Mouse (Mus musculus) kidney, adult 2 months (tissue): ENCODE measurements at regions not wholly inside any gene's neighbourhood (a gene's known extent, or its start where the extent isn't known, plus 50 kb on each side); places are given as distances from the start of the nearest gene placed in this dataset.

Experiments
- CTCF ChIP-seq: fragments of 200-500 bp; conservative IDR thresholded peaks from 2 replicates; pipeline ENCODE4 v1.5.1; 2011; ENCODE audit warnings: low read depth, mild to moderate bottlenecking, control low read depth, low read length, moderate library complexity, mixed read lengths; ENCODE audit not compliant: insufficient read depth, insufficient read length
- POLR2A ChIP-seq: fragments of 200-500 bp; IDR thresholded peaks from one replicate; pipeline ENCODE4 v1.6.1; 2011; ENCODE audit warnings: low read depth, low read length, control low read depth

- TF ChIP-seq CTCF (no peak), POLR2A (no peak)
Observed at GRCm38 (mm10) chr13:53677187-53677586, 204.3 kb upstream of the Msx2 start.
